Mouse (Mus musculus) embryonic facial prominence, embryonic 10.5 days (tissue): Measurements from ENCODE around the gene Msrb3. TPM values are rescaled to one million over a fixed set of nuclear protein-coding genes. Genes with fewer than 3 reads are reported as not detected.

ENCODE experiments used
- polyA plus RNA-seq: library from polyadenylated mRNA; unstranded; fragments of >200 nt; fragmentation: Nextera tagmentation; extraction: Ambion mirVana; gene quantifications from 2 replicates; pipeline ENCODE4 v1.2.1, GENCODE M21; 2016

Msrb3 gene
- polyA plus RNA-seq, 1 experiment from 2014 or later = 3.4 TPM

Other genes with a start within 250 kb of the Msrb3 start
- 2.5 and 2.8 TPM in 2 replicates for gene Lemd3, start 80.2 kb upstream of the Msrb3 start, polyA plus RNA-seq
- 2.4 and 8.1 TPM in 2 replicates for gene Wif1, start 134.9 kb upstream of the Msrb3 start, polyA plus RNA-seq